Mouse (Mus musculus) MEL (cell line): ENCODE measurements at regions not wholly inside any gene's neighbourhood (a gene's known extent, or its start where the extent isn't known, plus 50 kb on each side); places are given as distances from the start of the nearest gene placed in this dataset.

ENCODE experiments used
- DNase-seq: peaks from one replicate; pipeline ENCODE4 v3.0.0; 2011; ENCODE audit warnings: low read depth, low spot score
- H3K27ac ChIP-seq: 2 replicates; pipeline ENCODE4 v1.5.1; 2012; ENCODE audit warnings: low read depth, mild to moderate bottlenecking, control low read depth, low read length, moderate library complexity; ENCODE audit not compliant: control insufficient read depth
- H3K27me3 ChIP-seq, 2 experiments: fragments of 150-350 bp in 1 of 2; sonication (generic) in 1 of 2; 2 replicates each; pipeline ENCODE4 v1.6.1; 2012; ENCODE audit warnings: low read length in 2 of 2, mild to moderate bottlenecking in 2 of 2, improper control_type of control experiment in 1 of 2, moderate library complexity in 1 of 2; ENCODE audit not compliant: insufficient read depth in 2 of 2, control insufficient read depth in 1 of 2
- H3K36me3 ChIP-seq, 2 experiments: 2 replicates each; pipeline ENCODE4 v1.6.1; 2012 to 2014; ENCODE audit warnings: low read length in 2 of 2, improper control_type of control experiment in 1 of 2, inconsistent platforms in 1 of 2, mild to moderate bottlenecking in 1 of 2; ENCODE audit not compliant: insufficient read depth in 2 of 2, control insufficient read depth in 1 of 2
- H3K4me1 ChIP-seq, 2 experiments: fragments of 150-350 bp in 1 of 2; sonication (generic) in 1 of 2; 2 replicates each; pipeline ENCODE4 v1.6.1; 2012; ENCODE audit warnings: low read length in 2 of 2, improper control_type of control experiment in 1 of 2, mild to moderate bottlenecking in 1 of 2; ENCODE audit not compliant: insufficient read depth in 2 of 2, control insufficient read depth in 1 of 2
- H3K4me3 ChIP-seq, 2 experiments: fragments of 150-350 bp in 1 of 2; sonication (generic) in 1 of 2; 2 replicates each; pipeline ENCODE4 v1.5.1; 2012; ENCODE audit warnings: low read depth in 2 of 2, low read length in 2 of 2, mild to moderate bottlenecking in 2 of 2, moderate library complexity in 2 of 2, control low read depth in 1 of 2, improper control_type of control experiment in 1 of 2; ENCODE audit not compliant: control insufficient read depth in 1 of 2, insufficient read depth in 1 of 2
- H3K79me2 ChIP-seq: 2 replicates; pipeline ENCODE4 v1.6.1; 2012; ENCODE audit warnings: mild to moderate bottlenecking, low read length, moderate library complexity; ENCODE audit not compliant: control insufficient read depth, poor library complexity, insufficient read depth
- H3K9ac ChIP-seq: 2 replicates; pipeline ENCODE4 v1.6.1; 2012; ENCODE audit warnings: low read depth, mild to moderate bottlenecking, control low read depth, low read length, moderate library complexity; ENCODE audit not compliant: control insufficient read depth, poor library complexity, severe bottlenecking
- H3K9me3 ChIP-seq: fragments of 150-350 bp; sonication (generic); replicated peaks from 2 replicates; pipeline ENCODE4 v1.6.1; 2012; ENCODE audit warnings: mild to moderate bottlenecking, low read length, improper control_type of control experiment, moderate library complexity; ENCODE audit not compliant: insufficient read depth
- CTCF ChIP-seq, 3 experiments: IDR thresholded peaks in 2 of 3; conservative IDR thresholded peaks in 1 of 3; 2 replicates each; pipeline ENCODE4 v1.5.1; 2011 to 2012; ENCODE audit warnings: low read length in 3 of 3, low read depth in 2 of 3, mild to moderate bottlenecking in 2 of 3, improper control_type of control experiment in 1 of 3, inconsistent platforms in 1 of 3, mixed read lengths in 1 of 3, moderate library complexity in 1 of 3; ENCODE audit not compliant: control insufficient read depth in 1 of 3, insufficient read depth in 1 of 3, poor library complexity in 1 of 3, severe bottlenecking in 1 of 3
- GATA1 ChIP-seq: IDR thresholded peaks from 2 replicates; pipeline ENCODE4 v1.6.1; 2011; ENCODE audit warnings: low read depth, low read length, improper control_type of control experiment
- KAT2A ChIP-seq: conservative IDR thresholded peaks from 2 replicates; pipeline ENCODE4 v1.6.1; 2012; ENCODE audit warnings: low read depth, low read length, improper control_type of control experiment, inconsistent platforms
- MYC ChIP-seq: IDR thresholded peaks from 2 replicates; pipeline ENCODE4 v1.6.1; 2011; ENCODE audit warnings: low read depth, mild to moderate bottlenecking, low read length, improper control_type of control experiment, moderate library complexity
- RAD21 ChIP-seq: IDR thresholded peaks from 2 replicates; pipeline ENCODE4 v1.6.1; 2011; ENCODE audit warnings: mild to moderate bottlenecking, low read depth, low read length, improper control_type of control experiment
- SMC3 ChIP-seq: IDR thresholded peaks from 2 replicates; pipeline ENCODE4 v1.6.1; 2011; ENCODE audit warnings: low read depth, low read length, improper control_type of control experiment
- TCF12 ChIP-seq: IDR thresholded peaks from 2 replicates; pipeline ENCODE4 v1.6.1; 2014; ENCODE audit warnings: low read depth, mild to moderate bottlenecking, inconsistent platforms, low read length, improper control_type of control experiment, moderate library complexity

DNA sequence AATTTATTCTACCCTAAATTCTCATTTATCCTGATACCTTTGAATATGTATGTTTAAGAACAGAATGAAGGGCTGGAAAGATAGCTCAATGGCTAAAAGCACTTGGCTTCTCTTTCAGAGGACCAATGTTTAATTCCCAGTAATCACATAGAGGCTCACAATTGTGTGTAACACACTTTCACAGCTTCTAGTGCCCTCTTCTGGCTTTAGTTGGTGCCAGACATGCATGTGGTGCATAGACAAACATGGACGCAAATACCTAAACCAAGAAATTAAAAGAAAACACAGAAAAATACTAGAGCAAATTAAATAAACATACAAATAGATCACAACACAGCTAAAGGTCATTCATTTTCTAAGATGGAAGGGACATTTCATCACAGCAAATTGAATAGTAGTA, 761.0 kb downstream of the Pdha2 start:
- DNase-seq: peak; percentile 4

DNA sequence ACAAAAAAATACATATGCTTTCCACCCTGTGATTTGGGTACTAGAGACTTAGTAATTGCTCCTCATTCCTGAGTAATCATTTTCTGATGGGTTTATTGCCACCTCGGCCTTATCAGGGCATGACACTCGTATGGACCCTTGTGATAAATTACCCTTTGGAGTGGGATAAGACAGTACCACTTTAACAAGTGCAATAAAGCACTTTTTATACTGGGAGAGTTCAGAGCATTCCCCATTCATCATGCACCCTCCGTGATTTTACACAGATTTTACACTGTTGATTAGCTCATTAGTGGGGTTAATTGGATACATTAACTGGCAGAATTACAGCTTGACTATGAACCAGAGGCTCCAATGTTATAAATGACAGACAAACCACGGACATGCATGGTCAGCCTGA, 802.9 kb downstream of the Pdha2 start:
- TF ChIP-seq GATA1: 0 out of 2 replicates have a peak, but pooled peaks have one; percentile 14
- 0 out of 2 replicates have a peak, but pooled peaks have one; percentile 10 for TF ChIP-seq TCF12
- no peak for TF ChIP-seq MYC
- no peak overlapping the region for H3K9ac ChIP-seq
- H3K79me2 ChIP-seq: no peaks in the 10 kb centered on the region
- H3K4me3 ChIP-seq: no peak overlapping the region
- H3K4me1 ChIP-seq: no peaks in the 10 kb centered on the region
- H3K27ac ChIP-seq: no peak overlapping the region
- DNase-seq: no peak
- H3K9me3 ChIP-seq: no peaks in the 10 kb centered on the region
- no peaks in the 10 kb centered on the region for H3K27me3 ChIP-seq
- no peaks in the 10 kb centered on the region for H3K36me3 ChIP-seq

More for the DNA sequence above, 761.0 kb downstream of the Pdha2 start:
- H3K4me1 ChIP-seq: no peaks in the 10 kb centered on the region
- H3K27ac ChIP-seq: no peak overlapping the region
- no peaks in the 10 kb centered on the region for H3K9me3 ChIP-seq
- H3K27me3 ChIP-seq: no peaks in the 10 kb centered on the region
- peak; percentile 31 for TF ChIP-seq RAD21
- peak; percentile 33 for TF ChIP-seq SMC3
- TF ChIP-seq KAT2A: no peak
- peak in 2 of 3 experiments; percentile 1 to 23; a peak in 2 of 6 replicates for TF ChIP-seq CTCF (IDR thresholded peaks at IDR 0.05 in 2 of 3, conservative IDR thresholded peaks at IDR 0.05 in 1 of 3; ENCODE audit: control insufficient read depth in 1 of 3, insufficient read depth in 1 of 3, low read depth in 2 of 3, low read length in 3 of 3, poor library complexity in 1 of 3, severe bottlenecking in 1 of 3)
- no peaks in the 10 kb centered on the region for H3K36me3 ChIP-seq
- no peak overlapping the region for H3K9ac ChIP-seq
- no peak overlapping the region for H3K4me3 ChIP-seq
- no peaks in the 10 kb centered on the region for H3K79me2 ChIP-seq
